Mouse (Mus musculus) heart, embryonic 11.5 days (tissue): ENCODE results near the gene Cckbr. TPM values are rescaled to one million over a fixed set of nuclear protein-coding genes. Genes with fewer than 3 reads are reported as not detected.

ENCODE experiments used
- ATAC-seq: fragments of 200-750 bp; cut with Nextera tagmentation; replicated peaks from 2 replicates; pipeline ENCODE4 v1.8.0; 2017; ENCODE audit warnings: moderate library complexity; ENCODE audit not compliant: insufficient number of reproducible peaks, low FRiP score, low TSS enrichment
- H3K27ac ChIP-seq: fragments of 300-500 bp; sonication (generic); 2 replicates; pipeline ENCODE4 v1.5.1; 2014; ENCODE audit warnings: mild to moderate bottlenecking, low read depth, low read length
- H3K27me3 ChIP-seq: fragments of 300-500 bp; sonication (generic); 2 replicates; pipeline ENCODE4 v1.6.1; 2014; ENCODE audit warnings: mild to moderate bottlenecking, low read length, mixed read lengths; ENCODE audit not compliant: control insufficient read depth, insufficient read depth
- H3K36me3 ChIP-seq: fragments of 300-500 bp; sonication (generic); 2 replicates; pipeline ENCODE4 v1.6.1; 2014; ENCODE audit warnings: mild to moderate bottlenecking, low read length, moderate library complexity, mixed read lengths; ENCODE audit not compliant: control insufficient read depth, insufficient read depth
- H3K4me1 ChIP-seq: fragments of 300-500 bp; sonication (generic); 2 replicates; pipeline ENCODE4 v1.6.1; 2014; ENCODE audit warnings: low read length; ENCODE audit not compliant: control insufficient read depth, insufficient read depth
- H3K4me2 ChIP-seq: fragments of 300-500 bp; sonication (generic); 2 replicates; pipeline ENCODE4 v1.6.1; 2014; ENCODE audit warnings: mild to moderate bottlenecking, moderate library complexity
- H3K4me3 ChIP-seq: fragments of 300-500 bp; sonication (generic); 2 replicates; pipeline ENCODE4 v1.5.1; 2014; ENCODE audit warnings: low read depth, low read length
- H3K9ac ChIP-seq: fragments of 300-500 bp; sonication (generic); 2 replicates; pipeline ENCODE4 v1.6.1; 2014; ENCODE audit warnings: mild to moderate bottlenecking, low read depth, low read length, moderate library complexity
- H3K9me3 ChIP-seq: fragments of 300-500 bp; sonication (generic); replicated peaks from 2 replicates; pipeline ENCODE4 v1.6.1; 2016; ENCODE audit warnings: low read length; ENCODE audit not compliant: control insufficient read depth
- WGBS: fragments of 180-500 bp; shearing (Covaris S2); extraction: QIAGEN DNeasy Blood & Tissue Kit; methylation state at CpG from one replicate; pipeline ENCODE4 v1.1.7; 2014; ENCODE audit not compliant: insufficient replicate concordance; 5-methylcytosine and 5-hydroxymethylcytosine counted together
- polyA plus RNA-seq: library from polyadenylated mRNA; unstranded; fragments of >200 nt; fragmentation: Nextera tagmentation; extraction: Ambion mirVana; gene quantifications from 2 replicates; pipeline ENCODE4 v1.2.1, GENCODE M21; 2014

The Cckbr gene
- polyA plus RNA-seq, 1 experiment from 2014 or later: 0.16 TPM

DNA sequence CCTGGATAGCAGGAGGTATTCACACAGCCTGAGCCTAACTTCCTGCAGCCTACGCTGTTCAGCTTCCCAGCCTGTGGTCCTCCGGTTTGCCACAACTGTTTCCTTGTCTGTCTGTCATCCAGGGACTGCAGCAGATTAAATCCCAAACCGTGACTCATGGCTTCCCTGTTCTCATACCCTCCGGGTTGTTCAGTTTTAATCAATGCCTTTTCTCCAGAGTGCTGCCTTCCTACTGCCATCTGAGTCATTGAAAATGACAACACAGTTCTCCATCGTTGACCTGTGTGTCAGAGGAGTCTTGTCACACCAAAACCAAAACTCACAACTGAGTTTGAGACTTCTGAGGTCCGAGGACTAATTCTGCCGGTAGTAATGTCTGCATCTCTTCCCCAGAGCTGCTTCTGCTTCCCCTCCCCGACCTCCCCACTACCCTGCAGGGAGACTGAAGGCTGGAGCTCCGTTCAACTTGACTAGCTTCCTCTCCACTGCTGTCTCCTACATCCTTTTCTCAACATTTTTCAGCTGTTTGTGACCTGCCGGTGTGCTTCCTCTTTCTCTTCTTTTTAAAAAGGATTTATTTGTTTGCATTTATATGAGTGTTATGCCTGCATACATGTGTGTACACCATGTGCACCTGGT lies 73.4 kb downstream of the Cckbr start:
- ATAC-seq: no peak
- H3K27me3 ChIP-seq: no peaks in the 10 kb centered on the region
- H3K9ac ChIP-seq: no peak overlapping the region
- no peak overlapping the region for H3K4me2 ChIP-seq
- no peaks in the 10 kb centered on the region for H3K4me1 ChIP-seq
- no peak overlapping the region for H3K27ac ChIP-seq
- H3K9me3 ChIP-seq: no peaks in the 10 kb centered on the region
- H3K36me3 ChIP-seq: no peaks in the 10 kb centered on the region
- H3K4me3 ChIP-seq: no peak overlapping the region
- 49% methylated on average over 10 of the region's 10 CpGs for WGBS

DNA sequence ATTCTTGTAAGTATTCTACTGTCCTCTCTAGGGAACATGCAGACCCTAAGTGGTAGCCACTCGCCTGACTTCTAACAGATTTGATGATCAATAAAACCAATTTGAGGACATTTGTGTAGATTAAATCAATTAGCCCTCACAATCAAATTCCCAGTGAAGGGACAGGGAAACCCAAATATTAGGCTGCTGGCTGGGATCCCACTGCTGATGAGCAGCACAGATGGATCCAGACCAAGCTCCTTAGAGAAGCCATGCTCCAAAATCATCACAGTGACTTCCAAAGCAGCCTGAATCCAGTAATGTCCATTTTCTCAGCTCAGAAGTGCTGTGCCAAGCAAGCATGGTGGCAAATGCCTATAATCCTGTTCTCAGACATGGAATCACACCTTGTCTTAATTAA lies 74.1 kb downstream of the Cckbr start:
- ATAC-seq: no peak
- 85% methylated on average over 1 of the region's 1 CpGs for WGBS
- H3K27ac ChIP-seq: no peak overlapping the region
- no peaks in the 10 kb centered on the region for H3K27me3 ChIP-seq
- no peak overlapping the region for H3K4me2 ChIP-seq
- no peak overlapping the region for H3K4me3 ChIP-seq
- H3K9ac ChIP-seq: no peak overlapping the region
- no peaks in the 10 kb centered on the region for H3K4me1 ChIP-seq
- no peaks in the 10 kb centered on the region for H3K9me3 ChIP-seq
- no peaks in the 10 kb centered on the region for H3K36me3 ChIP-seq

DNA sequence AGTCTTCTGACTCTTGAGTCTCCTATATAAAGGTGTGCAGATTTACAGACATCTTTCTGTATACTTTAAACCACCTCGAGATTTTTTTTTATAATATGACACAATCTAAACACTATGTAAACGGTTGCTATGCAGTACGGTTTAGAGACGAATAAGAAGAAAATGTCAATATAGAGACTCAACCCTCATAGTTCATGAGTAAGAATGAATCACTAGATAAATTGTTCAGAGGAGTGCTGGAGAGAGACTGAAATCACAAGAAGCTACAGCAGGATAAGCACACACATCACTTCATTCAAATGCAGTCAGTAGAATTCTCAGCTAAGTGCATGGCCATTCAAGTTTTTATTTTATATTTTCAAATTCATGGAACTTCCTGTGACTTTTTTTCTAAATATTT lies 76.5 kb downstream of the Cckbr start:
- H3K4me1 ChIP-seq: no peaks in the 10 kb centered on the region
- no peak overlapping the region for H3K9ac ChIP-seq
- no peak overlapping the region for H3K4me2 ChIP-seq
- H3K27ac ChIP-seq: no peak overlapping the region
- no peak for ATAC-seq
- H3K4me3 ChIP-seq: no peak overlapping the region
- no peaks in the 10 kb centered on the region for H3K36me3 ChIP-seq
- H3K9me3 ChIP-seq: no peaks in the 10 kb centered on the region
- H3K27me3 ChIP-seq: no peaks in the 10 kb centered on the region
- WGBS: 74% methylated on average over 4 of the region's 4 CpGs

- H3K4me1 ChIP-seq: no peaks in the 10 kb centered on the region
- no peaks in the 10 kb centered on the region for H3K9me3 ChIP-seq
- H3K36me3 ChIP-seq: no peaks in the 10 kb centered on the region
- H3K9ac ChIP-seq: no peak overlapping the region
- ATAC-seq: no peak
- H3K27me3 ChIP-seq: no peaks in the 10 kb centered on the region
- WGBS: 62% methylated on average over 4 of the region's 4 CpGs
- H3K27ac ChIP-seq: no peak overlapping the region
- H3K4me2 ChIP-seq: no peak overlapping the region
- H3K4me3 ChIP-seq: no peak overlapping the region
Observed at GRCm38 (mm10) chr7:105507257-105507656, 81.7 kb downstream of the Cckbr start.

DNA sequence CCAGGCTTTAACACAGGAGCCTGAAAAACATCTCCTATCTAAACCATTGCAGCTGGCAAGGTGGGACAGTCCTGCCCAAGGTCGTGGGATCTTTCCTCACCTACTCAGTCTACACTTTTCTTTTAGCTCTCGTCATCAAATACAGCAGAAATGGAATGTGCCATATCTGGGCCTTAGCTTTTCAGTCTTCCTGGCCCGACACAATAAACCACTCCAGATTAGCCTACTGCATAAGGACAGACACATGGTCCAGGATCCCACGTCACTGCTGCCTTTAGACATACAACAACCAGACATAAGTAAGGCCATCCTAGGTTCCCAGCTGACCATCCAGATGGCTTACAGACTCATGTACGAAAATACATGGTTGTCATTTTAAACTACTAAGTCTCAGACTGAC lies 84.6 kb downstream of the Cckbr start:
- Histone ChIP-seq H3K4me3 (no peak overlapping the region), H3K27ac (no peak overlapping the region), H3K9me3 (no peaks in the 10 kb centered on the region), H3K4me1 (no peaks in the 10 kb centered on the region), H3K27me3 (no peaks in the 10 kb centered on the region), H3K4me2 (no peak overlapping the region), H3K9ac (no peak overlapping the region), H3K36me3 (no peaks in the 10 kb centered on the region)
- no peak for ATAC-seq
- WGBS: 47% methylated on average over 5 of the region's 5 CpGs

DNA sequence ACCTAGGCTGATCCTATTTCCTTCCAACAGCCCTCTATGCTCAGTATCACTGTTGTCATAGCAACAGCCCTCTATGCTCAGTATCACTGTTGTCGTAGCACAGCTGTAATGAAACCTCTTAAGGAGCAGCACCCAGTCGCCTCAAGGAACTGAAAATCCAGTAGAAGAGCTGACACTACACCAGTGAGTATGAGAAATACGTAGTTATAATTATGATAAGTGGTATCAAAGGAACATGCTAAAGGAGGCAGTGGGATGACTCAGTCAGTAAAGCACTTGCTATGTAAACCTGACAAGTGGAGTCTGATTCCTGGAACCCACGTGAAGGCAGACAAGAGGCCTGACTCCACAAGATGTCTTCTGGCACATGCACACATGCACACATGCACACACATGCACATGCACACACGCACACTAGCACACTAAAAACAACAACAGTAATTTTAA lies 88.3 kb downstream of the Cckbr start:
- no peak overlapping the region for H3K9ac ChIP-seq
- no peaks in the 10 kb centered on the region for H3K9me3 ChIP-seq
- no peaks in the 10 kb centered on the region for H3K4me1 ChIP-seq
- H3K27ac ChIP-seq: no peak overlapping the region
- H3K4me2 ChIP-seq: no peak overlapping the region
- no peaks in the 10 kb centered on the region for H3K27me3 ChIP-seq
- no peak overlapping the region for H3K4me3 ChIP-seq
- no peak for ATAC-seq
- H3K36me3 ChIP-seq: no peaks in the 10 kb centered on the region
- WGBS: 39% methylated on average over 5 of the region's 5 CpGs

DNA sequence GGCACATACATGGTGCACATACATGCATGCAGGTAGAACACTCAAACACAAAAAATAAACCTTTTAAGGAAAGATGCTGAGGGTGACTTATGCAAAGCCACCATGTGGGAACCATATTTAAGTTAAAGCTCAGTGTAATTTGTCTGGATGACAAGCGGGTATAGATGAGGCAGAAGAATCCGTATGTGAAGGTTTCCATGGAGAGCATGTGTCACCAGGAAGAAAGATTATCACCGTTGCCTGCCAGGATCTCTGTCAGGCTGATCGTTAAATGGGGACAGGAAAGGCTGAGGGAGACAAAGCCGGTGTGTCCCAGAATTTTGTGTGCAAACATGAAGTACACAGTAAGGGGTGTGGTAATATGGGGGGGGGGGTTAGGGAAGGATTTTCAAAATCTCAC lies 89.0 kb downstream of the Cckbr start:
- no peak for ATAC-seq
- H3K4me1 ChIP-seq: no peaks in the 10 kb centered on the region
- H3K27me3 ChIP-seq: no peaks in the 10 kb centered on the region
- H3K36me3 ChIP-seq: no peaks in the 10 kb centered on the region
- no peak overlapping the region for H3K4me3 ChIP-seq
- no peaks in the 10 kb centered on the region for H3K9me3 ChIP-seq
- H3K9ac ChIP-seq: no peak overlapping the region
- no peak overlapping the region for H3K4me2 ChIP-seq
- WGBS: 48% methylated on average over 5 of the region's 5 CpGs
- no peak overlapping the region for H3K27ac ChIP-seq

DNA sequence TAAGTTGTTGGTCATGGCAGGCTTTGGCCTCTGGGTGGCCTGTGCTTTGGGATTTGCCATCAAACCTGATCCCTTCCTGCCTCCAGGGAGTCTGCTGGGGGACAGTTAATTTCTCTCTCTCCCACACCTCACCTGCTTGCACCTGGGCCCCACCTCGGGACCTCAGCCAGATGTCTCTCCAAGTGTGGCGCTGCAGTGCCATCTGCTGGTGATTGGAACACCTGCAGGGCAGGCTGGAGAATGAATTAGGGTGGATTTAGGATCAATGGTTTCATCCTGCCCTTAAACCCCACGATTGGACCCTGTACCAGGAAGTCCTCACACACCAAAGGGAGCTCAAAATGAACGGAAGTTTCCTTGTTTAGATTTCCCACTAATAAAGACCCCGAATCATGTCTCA lies 89.6 kb downstream of the Cckbr start:
- no peaks in the 10 kb centered on the region for H3K4me1 ChIP-seq
- H3K27ac ChIP-seq: no peak overlapping the region
- H3K36me3 ChIP-seq: no peaks in the 10 kb centered on the region
- no peaks in the 10 kb centered on the region for H3K9me3 ChIP-seq
- H3K9ac ChIP-seq: no peak overlapping the region
- 10% methylated on average over 5 of the region's 5 CpGs for WGBS
- no peak overlapping the region for H3K4me2 ChIP-seq
- ATAC-seq: no peak
- H3K4me3 ChIP-seq: no peak overlapping the region
- H3K27me3 ChIP-seq: no peaks in the 10 kb centered on the region

GRCm38 (mm10) chr7:105516669-105517360 lies 91.3 kb downstream of the Cckbr start:
- Histone ChIP-seq H3K4me1 (no peaks in the 10 kb centered on the region), H3K9me3 (no peaks in the 10 kb centered on the region), H3K9ac (no peak overlapping the region), H3K27ac (no peak overlapping the region), H3K27me3 (no peaks in the 10 kb centered on the region), H3K36me3 (no peaks in the 10 kb centered on the region), H3K4me3 (no peak overlapping the region), H3K4me2 (no peak overlapping the region)
- WGBS: 39% methylated on average over 9 of the region's 9 CpGs
- no peak for ATAC-seq
